ENCODE assay signal across 8 mouse cellular contexts in genomic region chr7:57591249-57591577, GRCm38 (mm10).
DNase-seq lines count a peak whose midpoint lies in the region; ATAC-seq and TF ChIP-seq lines count a peak whose summit lies in the region.

No protein-coding gene starts in this region.

- no peak for TF ChIP-seq CTCF in left cerebral cortex, adult 2 months (IDR thresholded peaks at IDR 0.05)
- no peak for TF ChIP-seq CTCF in embryonic fibroblast, embryonic 13.5 days (IDR thresholded peaks at IDR 0.05; ENCODE audit: borderline replicate concordance, insufficient read depth, low read length)
- TF ChIP-seq CTCF in hindbrain, postnatal 0 days (IDR thresholded peaks at IDR 0.05; ENCODE audit: low read depth): no peak
- no peak for TF ChIP-seq CTCF in midbrain, postnatal 0 days (IDR thresholded peaks at IDR 0.05)

- no peaks in the 10 kb centered on the region for H3K4me1 ChIP-seq in embryonic fibroblast, embryonic 13.5 days (ENCODE audit: control insufficient read depth, insufficient read depth, low read length)
- H3K4me1 ChIP-seq in hindbrain, postnatal 0 days (ENCODE audit: insufficient read depth, low read length): no peaks in the 10 kb centered on the region
- H3K4me1 ChIP-seq in midbrain, postnatal 0 days (ENCODE audit: insufficient read depth, low read length): 0 out of 2 replicates have a peak, but pooled peaks cover 10% of the 10 kb centered on the region

- no peaks in the 10 kb centered on the region for H3K9me3 ChIP-seq in hindbrain, postnatal 0 days (ENCODE audit: low read length)
- no peaks in the 10 kb centered on the region for H3K9me3 ChIP-seq in midbrain, postnatal 0 days (ENCODE audit: low read length)

- WGBS in hindbrain, postnatal 0 days: 0% methylated on average over 34 of the region's 34 CpGs
- WGBS in midbrain, postnatal 0 days: under 1% methylated on average over 25 of the region's 34 CpGs

- H3K36me3 ChIP-seq in hindbrain, postnatal 0 days (ENCODE audit: insufficient read depth, low read length): no peaks in the 10 kb centered on the region
- no peaks in the 10 kb centered on the region for H3K36me3 ChIP-seq in midbrain, postnatal 0 days (ENCODE audit: insufficient read depth, low read length)

- H3K27me3 ChIP-seq in hindbrain, postnatal 0 days (ENCODE audit: insufficient read depth, low read length): no peaks in the 10 kb centered on the region
- H3K27me3 ChIP-seq in midbrain, postnatal 0 days (ENCODE audit: insufficient read depth, low read length): no peaks in the 10 kb centered on the region

- no peak for TF ChIP-seq POLR2A in embryonic fibroblast, embryonic 13.5 days (IDR thresholded peaks at IDR 0.05; ENCODE audit: low read depth, low read length)

- H3K27ac ChIP-seq in left cerebral cortex, adult 2 months: peak overlapping the region; percentile 97
- no peak overlapping the region for H3K27ac ChIP-seq in embryonic fibroblast, embryonic 13.5 days (ENCODE audit: insufficient read depth, low read length)
- H3K27ac ChIP-seq in hindbrain, postnatal 0 days: peak overlapping the region; percentile 92
- H3K27ac ChIP-seq in midbrain, postnatal 0 days (ENCODE audit: low read depth, low read length): peak overlapping the region; percentile 93

- no peak for DNase-seq in left cerebral cortex, adult 2 months (ENCODE audit: extremely low spot score in 1 of 2, low spot score in 2 of 2)
- DNase-seq in left cerebral cortex, postnatal 36 days (ENCODE audit: low spot score in 2 of 2): no peak
- DNase-seq in hindbrain, postnatal 0 days (ENCODE audit: low spot score): no peak
- peak; percentile 30 for DNase-seq in midbrain, postnatal 0 days (ENCODE audit: low spot score)
- no peak for DNase-seq in adrenal gland, postnatal 4 days (ENCODE audit: low spot score in 2 of 2)
- DNase-seq in urinary bladder, postnatal 14 days (ENCODE audit: low spot score): no peak
- no peak for DNase-seq in lung, adult 18-20 months

- H3K4me3 ChIP-seq in left cerebral cortex, adult 2 months: peak overlapping the region; percentile 73
- peak overlapping the region; percentile 45 for H3K4me3 ChIP-seq in embryonic fibroblast, embryonic 13.5 days (ENCODE audit: insufficient read depth, low read length)
- H3K4me3 ChIP-seq in hindbrain, postnatal 0 days (ENCODE audit: low read length): peak overlapping the region; percentile 83
- H3K4me3 ChIP-seq in midbrain, postnatal 0 days (ENCODE audit: low read depth, low read length): peak overlapping the region; percentile 64

- intact Hi-C loops in left cerebral cortex, adult 2 months (cut with DNase I): loop anchor here (2.0 to 10.0 kb wide), 4 partner anchors 54 to 808 kb away; no protein-coding TSS in a partner anchor
- intact Hi-C loops in left cerebral cortex, postnatal 36 days (cut with DNase I): loop anchor here (10.0 kb wide), 2 partner anchors 114 to 184 kb away; no protein-coding TSS in a partner anchor

- H3K9ac ChIP-seq in hindbrain, postnatal 0 days (replicated peaks; ENCODE audit: low read length): peak overlapping the region; percentile 86
- peak overlapping the region; percentile 88 for H3K9ac ChIP-seq in midbrain, postnatal 0 days (replicated peaks; ENCODE audit: low read length, poor library complexity, severe bottlenecking)

- peak overlapping the region; percentile 86 for H3K4me2 ChIP-seq in hindbrain, postnatal 0 days (ENCODE audit: low read depth, low read length)
- H3K4me2 ChIP-seq in midbrain, postnatal 0 days (ENCODE audit: low read depth, low read length, poor library complexity, severe bottlenecking): peak overlapping the region; percentile 64

- ATAC-seq in hindbrain, postnatal 0 days: peak; percentile 79
- peak; percentile 81 for ATAC-seq in midbrain, postnatal 0 days (ENCODE audit: low FRiP score)
